Mouse (Mus musculus) CH12.LX (cell line): ENCODE data around the gene Pdcd1lg2. TPM values are rescaled to one million over a fixed set of nuclear protein-coding genes. Genes with fewer than 3 reads are reported as not detected.

Experiments used
- DNase-seq: peaks from one replicate; pipeline ENCODE4 v3.0.0-alpha.2; 2013; ENCODE audit errors: extremely low read depth
- H3K27ac ChIP-seq: 2 replicates; pipeline ENCODE4 v1.5.1; 2012; ENCODE audit warnings: low read depth, mild to moderate bottlenecking, control low read depth, moderate library complexity; ENCODE audit not compliant: insufficient read depth
- H3K27me3 ChIP-seq: replicated peaks from 2 replicates; pipeline ENCODE3; 2012; ENCODE audit warnings: inconsistent platforms
- H3K36me3 ChIP-seq, 2 experiments: replicated peaks in 1 of 2; 2 replicates each; pipeline versions ENCODE3 to v1.6.1; 2012; ENCODE audit warnings: inconsistent platforms in 1 of 2, low read length in 1 of 2, mild to moderate bottlenecking in 1 of 2, mixed read lengths in 1 of 2, moderate library complexity in 1 of 2; ENCODE audit not compliant: control insufficient read depth in 1 of 2, insufficient read depth in 1 of 2
- H3K4me1 ChIP-seq, 2 experiments: 2 replicates each; pipeline ENCODE4 v1.6.1; 2012; ENCODE audit warnings: inconsistent platforms in 1 of 2, moderate library complexity in 1 of 2; ENCODE audit not compliant: insufficient read depth in 2 of 2, control insufficient read depth in 1 of 2
- H3K4me2 ChIP-seq: 2 replicates; pipeline ENCODE4 v1.6.1; 2012; ENCODE audit warnings: low read depth, mild to moderate bottlenecking, control low read depth; ENCODE audit not compliant: poor library complexity, insufficient read depth, severe bottlenecking
- H3K4me3 ChIP-seq, 3 experiments: fragments of 150-350 bp in 1 of 3; sonication (generic) in 1 of 3; replicated peaks in 1 of 3; 2 replicates each; pipeline versions ENCODE3 to v1.5.1; 2011 to 2012; ENCODE audit warnings: low read depth in 2 of 3, low read length in 2 of 3, mild to moderate bottlenecking in 2 of 3, moderate library complexity in 2 of 3, control low read depth in 1 of 3, improper control_type of control experiment in 1 of 3, inconsistent platforms in 1 of 3, mixed read lengths in 1 of 3; ENCODE audit not compliant: poor library complexity in 1 of 3
- H3K79me2 ChIP-seq: replicated peaks from 2 replicates; pipeline ENCODE4 v1.6.1; 2012; ENCODE audit warnings: mild to moderate bottlenecking, moderate library complexity; ENCODE audit not compliant: control insufficient read depth, poor library complexity, insufficient read depth, severe bottlenecking; ENCODE audit errors: extremely low read depth
- H3K9ac ChIP-seq: 2 replicates; pipeline ENCODE4 v1.6.1; 2012; ENCODE audit warnings: low read depth, mild to moderate bottlenecking, control low read depth, moderate library complexity; ENCODE audit not compliant: insufficient read depth
- H3K9me3 ChIP-seq: replicated peaks from 2 replicates; pipeline ENCODE3; 2012; ENCODE audit warnings: low read length, inconsistent platforms, mixed read lengths
- CHD2 ChIP-seq: IDR thresholded peaks from 2 replicates; pipeline ENCODE4 v1.6.1; 2011; ENCODE audit warnings: low read length, improper control_type of control experiment
- ELF1 ChIP-seq: IDR thresholded peaks from 2 replicates; pipeline ENCODE4 v1.6.1; 2014; ENCODE audit warnings: low read depth, mild to moderate bottlenecking, inconsistent platforms, low read length, improper control_type of control experiment
- HCFC1 ChIP-seq: IDR thresholded peaks from 2 replicates; pipeline ENCODE4 v1.6.1; 2012; ENCODE audit warnings: low read depth, mild to moderate bottlenecking, inconsistent platforms, low read length, improper control_type of control experiment
- JUN ChIP-seq: IDR thresholded peaks from 2 replicates; pipeline ENCODE4 v1.6.1; 2011; ENCODE audit warnings: low read depth, mild to moderate bottlenecking, low read length, improper control_type of control experiment, moderate library complexity; ENCODE audit not compliant: insufficient read depth
- KAT2A ChIP-seq: IDR thresholded peaks from 2 replicates; pipeline ENCODE4 v1.6.1; 2012; ENCODE audit warnings: low read length, improper control_type of control experiment, inconsistent platforms; ENCODE audit not compliant: insufficient replicate concordance
- MAFK ChIP-seq: IDR thresholded peaks from 2 replicates; pipeline ENCODE4 v1.6.1; 2011; ENCODE audit warnings: low read length, improper control_type of control experiment; ENCODE audit not compliant: insufficient replicate concordance
- MAX ChIP-seq: IDR thresholded peaks from 2 replicates; pipeline ENCODE4 v1.6.1; 2011; ENCODE audit warnings: low read length, improper control_type of control experiment
- MAZ ChIP-seq: IDR thresholded peaks from 2 replicates; pipeline ENCODE4 v1.6.1; 2012; ENCODE audit warnings: low read depth, mild to moderate bottlenecking, inconsistent platforms, low read length, improper control_type of control experiment, moderate library complexity
- MEF2A ChIP-seq: IDR thresholded peaks from 2 replicates; pipeline ENCODE4 v1.6.1; 2014; ENCODE audit warnings: low read depth, mild to moderate bottlenecking, inconsistent platforms, low read length, improper control_type of control experiment, borderline replicate concordance
- NELFE ChIP-seq: IDR thresholded peaks from 2 replicates; pipeline ENCODE4 v1.6.1; 2011; ENCODE audit warnings: low read depth, low read length, improper control_type of control experiment
- NRF1 ChIP-seq: IDR thresholded peaks from 2 replicates; pipeline ENCODE4 v1.6.1; 2014; ENCODE audit warnings: low read depth, mild to moderate bottlenecking, inconsistent platforms, low read length, improper control_type of control experiment, moderate library complexity
- PAX5 ChIP-seq: IDR thresholded peaks from 2 replicates; pipeline ENCODE4 v1.6.1; 2012; ENCODE audit warnings: low read length, inconsistent platforms, mixed read lengths
- RCOR1 ChIP-seq: conservative IDR thresholded peaks from 2 replicates; pipeline ENCODE4 v1.6.1; 2012; ENCODE audit warnings: low read depth, mild to moderate bottlenecking, inconsistent platforms, low read length, improper control_type of control experiment
- SIN3A ChIP-seq: IDR thresholded peaks from 2 replicates; pipeline ENCODE4 v1.6.1; 2012; ENCODE audit warnings: low read length, improper control_type of control experiment, inconsistent platforms
- TBP ChIP-seq: conservative IDR thresholded peaks from 2 replicates; pipeline ENCODE4 v1.6.1; 2011; ENCODE audit warnings: low read depth, low read length, improper control_type of control experiment
- USF2 ChIP-seq: conservative IDR thresholded peaks from 2 replicates; pipeline ENCODE4 v1.6.1; 2011; ENCODE audit warnings: low read depth, low read length, improper control_type of control experiment
- ZMIZ1 ChIP-seq: IDR thresholded peaks from 2 replicates; pipeline ENCODE4 v1.6.1; 2012; ENCODE audit warnings: low read depth, mild to moderate bottlenecking, inconsistent platforms, low read length, improper control_type of control experiment
- dilution Hi-C: fragments of 300-500 bp; cut with MboI; formaldehyde crosslinking; loops from 2 replicates; pipeline ENCODE4 v1.14.3; 2020; ENCODE audit warnings: low sequenced_read_pairs; ENCODE audit not compliant: extremely low pct_unique_long_range_greater_than_20kb, extremely low pct_ligation_motif_present
- in situ Hi-C: fragments of 300-500 bp; cut with MboI; formaldehyde crosslinking; loops from 3 replicates; pipeline ENCODE4 v1.14.3; 2019; ENCODE audit warnings: low sequenced_read_pairs, low pct_ligation_motif_present, low pct_unique_long_range_greater_than_20kb, mixed read lengths
- polyA plus RNA-seq: library from polyadenylated mRNA; unstranded; fragments of >175 nt; gene quantifications from 2 replicates; pipeline ENCODE4 v1.2.1, GENCODE M21; 2012; ENCODE audit warnings: low read depth; ENCODE audit not compliant: insufficient read length
- total RNA-seq, 2 experiments: library from RNA; depleted of rRNA; stranded (reverse); fragments of 300-350 nt in 1 of 2; fragments of >200 nt in 1 of 2; gene quantifications; 2 replicates each; pipeline ENCODE4 v1.2.3; 2012 to 2014

Pdcd1lg2 gene
- total and polyA plus RNA-seq, 3 experiments, result 1.4 to 5.5 (median 1.7) TPM

DNA sequence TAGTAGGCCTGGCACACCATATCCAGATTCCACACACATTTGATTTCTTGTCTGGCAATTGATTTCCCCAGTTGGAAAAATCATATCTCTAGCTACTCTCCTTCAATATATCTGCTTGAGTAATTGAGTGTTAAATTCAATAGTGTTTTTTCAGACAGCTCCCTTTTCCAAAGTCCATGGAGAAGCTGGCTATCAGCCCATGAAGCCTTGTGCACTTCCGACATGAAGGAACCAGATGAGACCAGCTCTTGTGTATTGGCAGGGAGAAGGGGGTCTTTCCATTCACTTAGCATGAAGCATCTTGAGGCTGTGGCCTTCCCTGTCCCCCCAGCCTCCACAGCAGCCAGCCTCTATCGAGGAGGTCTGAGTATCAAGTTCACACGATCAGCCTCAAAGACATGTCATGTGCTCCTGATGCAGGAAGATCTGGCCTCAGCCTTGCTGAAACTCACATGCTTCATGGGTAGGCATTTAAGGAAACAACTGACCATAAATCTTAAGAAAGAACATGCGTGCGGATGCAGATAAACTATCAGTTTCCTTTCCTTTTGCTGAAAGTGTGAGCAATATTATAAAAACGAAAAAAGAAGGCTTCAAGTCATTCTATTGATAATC is 88.2 kb downstream of the Pdcd1lg2 start:
- Histone ChIP-seq H3K27me3 (no peaks in the 10 kb centered on the region), H3K79me2 (no peaks in the 10 kb centered on the region), H3K9ac (no peak overlapping the region), H3K4me3 (no peak overlapping the region), H3K27ac (no peak overlapping the region), H3K36me3 (no peaks in the 10 kb centered on the region)
- in situ Hi-C loops, result no loop called here
- TF ChIP-seq MEF2A, result no peak
- no peak for TF ChIP-seq NRF1
- no peak for TF ChIP-seq MAX
- TF ChIP-seq ZMIZ1, result no peak
- TF ChIP-seq JUN, result no peak
- no peak for TF ChIP-seq MAFK
- TF ChIP-seq KAT2A, result no peak
- TF ChIP-seq, all 38 proteins: peak for 0
- Histone ChIP-seq H3K4me2 (no peak overlapping the region), H3K9me3 (no peaks in the 10 kb centered on the region), H3K4me1 (peaks cover 0 to 43% of the 10 kb centered on the region in 2 experiments; a peak in 2 of 4 replicates)
- no peak for DNase-seq
- dilution Hi-C loops, result no loop called here

DNA sequence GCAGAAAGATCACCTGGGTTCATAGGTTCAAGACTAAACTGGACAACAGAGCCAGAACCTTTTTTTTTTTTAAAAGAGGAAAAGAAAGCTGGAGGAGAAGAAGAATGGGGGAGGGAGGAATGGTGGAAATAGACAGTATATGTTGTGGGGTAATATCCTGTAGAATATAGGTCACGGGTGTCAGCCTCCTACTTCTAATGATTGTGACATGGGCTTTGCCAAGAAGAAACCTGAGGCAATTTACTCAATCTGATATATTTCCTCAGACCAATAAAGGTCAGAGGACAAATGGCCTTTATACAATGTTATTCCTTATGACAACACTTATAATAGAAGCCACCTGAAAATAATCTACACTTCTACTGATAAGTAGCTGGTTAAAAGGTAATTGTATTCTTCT is 89.6 kb downstream of the Pdcd1lg2 start:
- H3K9me3 ChIP-seq, result no peaks in the 10 kb centered on the region
- H3K9ac ChIP-seq, result no peak overlapping the region
- in situ Hi-C loops (loop anchor here (25.0 kb wide), 1 partner anchor 438 kb away; no protein-coding TSS in a partner anchor), dilution Hi-C loops (no loop called here)
- no peak overlapping the region for H3K4me2 ChIP-seq
- H3K27me3 ChIP-seq, result no peaks in the 10 kb centered on the region
- H3K4me1 ChIP-seq, result peaks cover 0 to 31% of the 10 kb centered on the region in 2 experiments; a peak in 2 of 4 replicates
- no peak overlapping the region for H3K27ac ChIP-seq
- no peak for TF ChIP-seq USF2
- TF ChIP-seq TBP, result no peak
- no peak for TF ChIP-seq MAZ
- no peak for TF ChIP-seq ELF1
- TF ChIP-seq NRF1, result no peak
- no peak for TF ChIP-seq NELFE
- TF ChIP-seq PAX5, result no peak
- no peak for TF ChIP-seq KAT2A
- TF ChIP-seq MEF2A, result no peak
- TF ChIP-seq RCOR1, result no peak
- TF ChIP-seq HCFC1, result no peak
- no peak for TF ChIP-seq ZMIZ1
- no peak for TF ChIP-seq SIN3A
- TF ChIP-seq CHD2, result no peak
- no peaks in the 10 kb centered on the region for H3K36me3 ChIP-seq
- no peak overlapping the region for H3K4me3 ChIP-seq
- H3K79me2 ChIP-seq, result no peaks in the 10 kb centered on the region
- DNase-seq, result no peak
